Mouse (Mus musculus) right cerebral cortex, postnatal 10 days (tissue): Measurements from ENCODE around the gene Ankrd45.
"Not testable (repeated sequence)": the region's sequence is repeated elsewhere in the genome, so short reads cannot be mapped to it uniquely, and the experiment has no call there.

Source experiments
- DNase-seq, 2 experiments: peaks; one replicate each; pipeline ENCODE4 v3.0.0; 2021; ENCODE audit warnings: low spot score in 2 of 2

Gene Ankrd45

DNA sequence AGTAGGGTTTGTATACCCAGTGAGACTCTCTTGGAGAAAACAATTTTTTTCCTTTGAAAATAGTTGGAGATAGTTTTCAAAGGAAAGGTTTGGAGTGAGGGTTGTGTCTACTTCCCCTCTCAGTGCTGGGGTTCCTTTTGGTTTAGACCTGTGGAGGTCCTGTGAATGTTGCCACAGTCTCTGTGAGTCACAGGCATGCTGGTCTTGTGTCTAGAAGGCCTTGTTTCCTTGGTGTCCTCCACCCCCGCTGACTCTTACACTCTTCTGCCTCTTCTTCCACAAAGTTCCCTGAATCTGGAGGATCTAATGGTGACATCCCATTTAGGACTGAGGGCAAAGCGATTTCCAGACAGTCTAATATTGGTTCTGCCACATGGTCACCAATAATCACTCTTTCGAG is 42.9 kb downstream of the Ankrd45 start:
- DNase-seq: no peak

GRCm38 (mm10) chr1:161190253-161190910 is 47.9 kb downstream of the Ankrd45 start:
- no peak for DNase-seq

GRCm38 (mm10) chr1:161195541-161196351 is 53.3 kb downstream of the Ankrd45 start:
- peak; percentile 89 to 90 for DNase-seq

- not testable (repeated sequence) for DNase-seq
Measured at GRCm38 (mm10) chr1:161196364-161196763, 53.9 kb downstream of the Ankrd45 start.

- no peak for DNase-seq
Measured at GRCm38 (mm10) chr1:161199856-161200255, 57.4 kb downstream of the Ankrd45 start.

GRCm38 (mm10) chr1:161214465-161214864 is 72.0 kb downstream of the Ankrd45 start:
- no peak for DNase-seq

- DNase-seq: no peak
Measured at GRCm38 (mm10) chr1:161219816-161220215, 77.3 kb downstream of the Ankrd45 start.
